Mouse (Mus musculus) B cell, adult 2 months (primary cell): Measurements from ENCODE around the gene Chrnb2.

Source experiments
- DNase-seq, 2 experiments: peaks; one replicate each; pipeline ENCODE4 v3.0.0; 2022

The Chrnb2 gene

GRCm38 (mm10) chr3:89704064-89704463, 60.4 kb downstream of the Chrnb2 start:
- no peak for DNase-seq

GRCm38 (mm10) chr3:89703596-89703995, 60.8 kb downstream of the Chrnb2 start:
- no peak for DNase-seq

GRCm38 (mm10) chr3:89700461-89700860, 64.0 kb downstream of the Chrnb2 start:
- no peak for DNase-seq

GRCm38 (mm10) chr3:89698958-89699357, 65.5 kb downstream of the Chrnb2 start:
- no peak for DNase-seq
